Mouse (Mus musculus) embryonic facial prominence, embryonic 10.5 days (tissue): ENCODE data around the gene Vmp1. TPM values are rescaled to one million over a fixed set of nuclear protein-coding genes. Genes with fewer than 3 reads are reported as not detected.

Source experiments
- DNase-seq: peaks from one replicate; pipeline ENCODE4 v3.0.0-alpha.2; 2017; ENCODE audit warnings: low spot score
- H3K27ac ChIP-seq: fragments of 300-500 bp; sonication (generic); replicated peaks from 2 replicates; pipeline ENCODE4 v1.5.1; 2016; ENCODE audit warnings: mild to moderate bottlenecking
- H3K27me3 ChIP-seq: fragments of 300-500 bp; sonication (generic); replicated peaks from 2 replicates; pipeline ENCODE4 v1.6.1; 2016; ENCODE audit warnings: low read depth, mild to moderate bottlenecking; ENCODE audit not compliant: poor library complexity, severe bottlenecking
- H3K36me3 ChIP-seq: fragments of 300-500 bp; sonication (generic); replicated peaks from 2 replicates; pipeline ENCODE4 v1.6.1; 2016; ENCODE audit warnings: mild to moderate bottlenecking, moderate library complexity
- H3K4me1 ChIP-seq: fragments of 300-500 bp; sonication (generic); 2 replicates; pipeline ENCODE4 v1.6.1; 2016
- H3K4me3 ChIP-seq: fragments of 300-500 bp; sonication (generic); 2 replicates; pipeline ENCODE4 v1.5.1; 2016; ENCODE audit warnings: mild to moderate bottlenecking, moderate library complexity
- H3K9me3 ChIP-seq: fragments of 300-500 bp; sonication (generic); 2 replicates; pipeline ENCODE4 v1.6.1; 2016; ENCODE audit warnings: mild to moderate bottlenecking
- WGBS: fragments of 180-500 bp; shearing (Covaris S2); methylation state at CpG from one replicate; pipeline ENCODE4 v1.1.7; 2016; 5-methylcytosine and 5-hydroxymethylcytosine counted together
- polyA plus RNA-seq: library from polyadenylated mRNA; unstranded; fragments of >200 nt; fragmentation: Nextera tagmentation; extraction: Ambion mirVana; gene quantifications from 2 replicates; pipeline ENCODE4 v1.2.1, GENCODE M21; 2016

Gene Vmp1
- polyA plus RNA-seq, 1 experiment from 2014 or later: 84.9 TPM

DNA sequence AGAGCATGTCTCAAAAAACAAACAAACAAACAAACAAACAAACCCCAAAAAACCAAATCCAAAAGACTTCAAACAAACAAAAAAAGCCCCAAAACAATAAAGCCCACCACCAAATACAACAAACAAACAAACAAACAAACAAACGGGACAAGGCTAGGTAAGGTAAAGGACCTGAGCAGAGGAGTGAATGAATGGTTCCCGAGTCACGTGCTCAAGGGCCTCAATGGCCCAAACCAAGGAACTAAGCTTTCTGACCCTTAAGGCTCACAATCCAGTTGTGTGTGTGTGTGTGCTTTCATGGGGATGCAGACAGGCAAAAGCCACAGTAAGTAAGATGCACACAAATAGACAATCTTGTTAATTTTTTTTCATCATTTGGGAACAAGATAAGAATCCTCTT, 79.3 kb downstream of the Vmp1 start:
- Histone ChIP-seq H3K4me3 (no peak overlapping the region), H3K9me3 (no peaks in the 10 kb centered on the region), H3K27me3 (no peaks in the 10 kb centered on the region), H3K4me1 (no peaks in the 10 kb centered on the region), H3K36me3 (peaks cover 24% of the 10 kb centered on the region), H3K27ac (no peak overlapping the region)
- DNase-seq: no peak
- WGBS: 93% methylated on average over 3 of the region's 3 CpGs

- H3K36me3 ChIP-seq: peaks cover 24% of the 10 kb centered on the region
- WGBS: 88% methylated on average over 1 of the region's 1 CpGs
- no peak for DNase-seq
- H3K4me3 ChIP-seq: no peak overlapping the region
- H3K9me3 ChIP-seq: no peaks in the 10 kb centered on the region
- H3K27ac ChIP-seq: no peak overlapping the region
- no peaks in the 10 kb centered on the region for H3K4me1 ChIP-seq
- no peaks in the 10 kb centered on the region for H3K27me3 ChIP-seq
Measured at GRCm38 (mm10) chr11:86603719-86604118, 79.9 kb downstream of the Vmp1 start.

DNA sequence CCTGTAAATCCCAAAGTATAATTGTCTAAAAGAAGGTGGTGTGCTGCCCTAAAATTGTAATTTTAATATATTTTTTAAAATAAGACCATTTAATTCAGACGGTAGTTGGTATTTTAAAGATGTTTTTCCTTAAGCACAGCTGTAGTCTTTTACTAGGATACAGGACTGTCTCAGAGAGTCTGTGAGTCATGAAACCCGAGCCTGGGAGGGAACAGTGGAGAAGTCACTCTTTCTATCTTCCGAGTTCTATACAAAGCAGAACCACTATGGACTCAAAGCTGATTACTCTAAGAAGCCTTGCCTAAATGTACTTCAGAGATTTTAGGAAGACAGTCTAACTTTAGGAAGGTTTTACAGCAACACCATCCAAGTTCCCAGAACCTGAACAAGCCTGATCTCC, 81.5 kb downstream of the Vmp1 start:
- peaks cover 24% of the 10 kb centered on the region for H3K36me3 ChIP-seq
- 63% methylated on average over 3 of the region's 3 CpGs for WGBS

DNA sequence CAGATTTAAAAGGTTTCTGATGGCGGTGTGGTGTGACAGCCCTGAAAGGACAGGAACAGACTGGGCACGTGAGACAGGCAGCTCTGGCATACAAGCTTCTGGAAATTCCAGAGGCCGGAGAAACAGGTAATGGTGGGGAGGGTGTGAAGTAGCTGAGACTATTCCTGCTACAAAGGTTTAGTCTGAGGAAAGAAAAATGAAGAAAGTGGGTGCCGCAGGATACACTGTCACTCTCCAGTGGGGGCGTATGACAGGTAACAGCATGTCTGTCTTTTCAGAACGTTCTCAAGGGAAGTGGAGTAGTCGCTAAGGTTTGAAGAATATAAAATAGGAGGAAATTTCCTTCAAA, 83.5 kb downstream of the Vmp1 start:
- peaks cover 10% of the 10 kb centered on the region; the same call in 1 of the 2 replicates for H3K36me3 ChIP-seq
- H3K4me1 ChIP-seq: no peaks in the 10 kb centered on the region
- H3K9me3 ChIP-seq: no peaks in the 10 kb centered on the region
- no peak overlapping the region for H3K27ac ChIP-seq
- no peaks in the 10 kb centered on the region for H3K27me3 ChIP-seq
- 87% methylated on average over 7 of the region's 7 CpGs for WGBS
- H3K4me3 ChIP-seq: no peak overlapping the region
- no peak for DNase-seq

More for the DNA sequence above, 81.5 kb downstream of the Vmp1 start:
- Histone ChIP-seq H3K4me1 (no peaks in the 10 kb centered on the region), H3K27me3 (no peaks in the 10 kb centered on the region), H3K27ac (no peak overlapping the region), H3K9me3 (no peaks in the 10 kb centered on the region), H3K4me3 (no peak overlapping the region)
- no peak for DNase-seq

GRCm38 (mm10) chr11:86599378-86600208, 84.0 kb downstream of the Vmp1 start:
- Histone ChIP-seq H3K4me3 (no peak overlapping the region), H3K27me3 (no peaks in the 10 kb centered on the region), H3K27ac (no peak overlapping the region), H3K36me3 (peaks cover 10% of the 10 kb centered on the region; the same call in 1 of the 2 replicates), H3K4me1 (no peaks in the 10 kb centered on the region), H3K9me3 (no peaks in the 10 kb centered on the region)
- DNase-seq: no peak
- WGBS: 72% methylated on average over 4 of the region's 4 CpGs

DNA sequence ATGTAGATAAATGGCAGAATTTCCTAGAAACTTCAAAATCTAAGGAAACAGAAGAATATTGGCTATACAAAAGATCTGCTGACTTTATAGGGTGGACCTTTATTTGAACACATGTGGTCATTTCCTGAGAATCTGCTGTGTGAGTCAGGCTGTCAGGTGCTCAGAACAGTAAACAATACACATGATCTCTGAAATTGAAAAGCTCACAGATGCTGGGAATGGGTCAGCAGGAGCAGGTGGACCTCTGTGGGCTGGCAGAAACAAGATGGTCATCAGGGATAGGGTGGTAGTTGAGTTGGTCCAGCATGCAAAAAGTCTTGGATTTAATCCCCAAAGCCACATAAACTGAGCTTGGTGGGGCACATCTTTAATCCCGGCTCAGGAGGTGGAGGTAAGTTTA, 85.1 kb downstream of the Vmp1 start:
- Histone ChIP-seq H3K27me3 (no peaks in the 10 kb centered on the region), H3K36me3 (peaks cover 14% of the 10 kb centered on the region; the same call in 1 of the 2 replicates), H3K4me1 (no peaks in the 10 kb centered on the region), H3K9me3 (no peaks in the 10 kb centered on the region), H3K4me3 (no peak overlapping the region), H3K27ac (no peak overlapping the region)
- WGBS: 81% methylated on average over 1 of the region's 1 CpGs
- no peak for DNase-seq

DNA sequence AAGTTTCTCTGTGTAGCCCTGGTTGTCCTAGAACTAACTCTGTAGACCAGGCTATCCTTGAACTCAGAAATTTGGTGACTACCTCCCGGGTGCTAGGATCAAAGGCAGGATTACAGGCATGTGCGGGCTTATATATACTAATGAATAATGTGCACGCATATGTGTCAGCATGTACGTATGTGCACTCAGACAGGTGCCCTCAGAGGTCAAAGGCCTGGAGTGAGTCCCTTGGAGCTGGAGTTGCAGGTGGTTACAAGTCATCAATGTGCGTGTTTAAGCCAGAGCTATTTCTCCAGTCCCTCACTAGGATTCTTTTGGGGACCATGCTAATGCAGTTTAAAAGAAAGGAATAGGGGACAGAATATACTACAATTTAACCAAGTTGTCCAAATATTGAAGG, 85.5 kb downstream of the Vmp1 start:
- WGBS: 92% methylated on average over 5 of the region's 5 CpGs
- H3K36me3 ChIP-seq: peaks cover 14% of the 10 kb centered on the region; the same call in 1 of the 2 replicates
- no peak for DNase-seq
- H3K4me3 ChIP-seq: no peak overlapping the region
- peaks cover 2% of the 10 kb centered on the region for H3K4me1 ChIP-seq
- no peaks in the 10 kb centered on the region for H3K9me3 ChIP-seq
- no peak overlapping the region for H3K27ac ChIP-seq
- no peaks in the 10 kb centered on the region for H3K27me3 ChIP-seq

DNA sequence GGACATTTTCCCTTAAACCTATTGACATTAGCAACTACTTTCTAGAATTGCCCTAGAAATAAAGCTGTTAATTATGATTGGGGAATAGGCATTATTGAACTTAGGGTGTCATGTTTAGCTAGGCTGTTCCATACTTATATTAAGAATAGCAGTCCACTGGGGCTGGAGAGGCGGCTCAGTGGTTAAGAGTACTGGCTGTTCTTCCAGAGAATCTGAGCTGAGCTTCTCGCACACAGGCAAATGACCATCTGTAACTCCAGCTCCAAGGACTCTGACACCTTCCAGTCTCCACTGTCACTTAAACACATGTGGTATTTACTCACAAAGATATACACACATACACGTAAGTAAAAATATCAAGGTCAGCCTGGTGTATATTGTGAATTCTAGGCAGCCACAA, 86.7 kb downstream of the Vmp1 start:
- peaks cover 5% of the 10 kb centered on the region for H3K4me1 ChIP-seq
- WGBS: 93% methylated on average over 3 of the region's 3 CpGs
- no peaks in the 10 kb centered on the region for H3K9me3 ChIP-seq
- no peak overlapping the region for H3K27ac ChIP-seq
- H3K27me3 ChIP-seq: no peaks in the 10 kb centered on the region
- no peak overlapping the region for H3K4me3 ChIP-seq
- DNase-seq: no peak
- H3K36me3 ChIP-seq: peaks cover 14% of the 10 kb centered on the region; the same call in 1 of the 2 replicates

GRCm38 (mm10) chr11:86596187-86596960, 87.3 kb downstream of the Vmp1 start:
- no peaks in the 10 kb centered on the region for H3K9me3 ChIP-seq
- no peaks in the 10 kb centered on the region for H3K27me3 ChIP-seq
- WGBS: 76% methylated on average over 7 of the region's 7 CpGs
- peaks cover 5% of the 10 kb centered on the region for H3K4me1 ChIP-seq
- peaks cover 14% of the 10 kb centered on the region; the same call in 1 of the 2 replicates for H3K36me3 ChIP-seq
- no peak overlapping the region for H3K4me3 ChIP-seq
- no peak overlapping the region; the same call in 1 of the 2 replicates for H3K27ac ChIP-seq
- DNase-seq: no peak

DNA sequence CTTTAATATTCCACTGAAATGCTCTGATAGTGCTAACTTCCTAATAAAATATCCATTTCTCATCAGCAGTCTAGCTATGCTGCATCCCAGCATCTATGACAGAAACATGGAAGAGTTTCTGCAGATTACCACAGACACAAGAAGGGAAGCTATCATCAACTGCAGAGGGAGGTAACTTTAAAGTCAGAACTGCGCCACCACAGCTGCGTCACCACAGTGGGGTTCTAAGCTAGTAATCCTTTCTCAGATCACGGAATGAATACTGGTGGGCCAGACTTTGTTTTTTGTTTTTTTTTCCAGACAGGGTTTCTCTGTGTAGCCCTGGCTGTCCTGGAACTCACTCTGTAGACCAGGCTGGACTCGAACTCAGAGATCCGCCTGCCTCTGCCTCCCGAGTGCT, 88.3 kb downstream of the Vmp1 start:
- WGBS: 93% methylated on average over 6 of the region's 6 CpGs
- Histone ChIP-seq H3K9me3 (no peaks in the 10 kb centered on the region), H3K4me1 (peaks cover 5% of the 10 kb centered on the region)

GRCm38 (mm10) chr11:86594188-86594876, 89.3 kb downstream of the Vmp1 start:
- Histone ChIP-seq H3K9me3 (no peaks in the 10 kb centered on the region), H3K4me1 (peaks cover 5% of the 10 kb centered on the region), H3K4me3 (no peak overlapping the region), H3K27ac (no peak overlapping the region), H3K36me3 (peaks cover 4% of the 10 kb centered on the region; the same call in 1 of the 2 replicates), H3K27me3 (no peaks in the 10 kb centered on the region)
- WGBS: 82% methylated on average over 6 of the region's 6 CpGs
- no peak for DNase-seq

More for the DNA sequence above, 88.3 kb downstream of the Vmp1 start:
- DNase-seq: no peak
- no peak overlapping the region for H3K4me3 ChIP-seq
- peaks cover 14% of the 10 kb centered on the region; the same call in 1 of the 2 replicates for H3K36me3 ChIP-seq
- H3K27ac ChIP-seq: no peak overlapping the region
- no peaks in the 10 kb centered on the region for H3K27me3 ChIP-seq

DNA sequence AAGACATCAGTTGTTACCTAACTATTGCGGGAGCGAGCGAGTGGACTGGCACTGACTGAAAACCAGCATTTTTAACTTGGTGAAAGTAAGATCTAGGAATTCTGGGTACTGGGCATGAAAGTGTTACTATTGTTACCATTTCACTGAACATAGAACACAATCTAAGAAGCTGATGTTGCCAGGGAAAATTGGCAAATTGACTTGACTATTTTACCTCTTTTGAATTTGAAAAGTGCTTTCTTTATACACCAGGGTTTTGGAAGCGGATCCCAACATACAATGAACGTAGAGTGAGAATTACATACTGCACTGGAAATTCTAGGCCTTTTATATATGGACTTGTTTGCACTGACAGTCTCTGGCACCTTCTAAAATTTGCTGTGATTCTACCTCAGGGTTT, 90.2 kb downstream of the Vmp1 start:
- no peak for DNase-seq
- no peaks in the 10 kb centered on the region for H3K27me3 ChIP-seq
- peaks cover 5% of the 10 kb centered on the region for H3K4me1 ChIP-seq
- peaks cover 4% of the 10 kb centered on the region; the same call in 1 of the 2 replicates for H3K36me3 ChIP-seq
- WGBS: 92% methylated on average over 5 of the region's 5 CpGs
- H3K27ac ChIP-seq: no peak overlapping the region
- H3K9me3 ChIP-seq: no peaks in the 10 kb centered on the region
- no peak overlapping the region for H3K4me3 ChIP-seq
